Mouse (Mus musculus): Measurements from ENCODE around the gene Sqstm1.

DNA sequence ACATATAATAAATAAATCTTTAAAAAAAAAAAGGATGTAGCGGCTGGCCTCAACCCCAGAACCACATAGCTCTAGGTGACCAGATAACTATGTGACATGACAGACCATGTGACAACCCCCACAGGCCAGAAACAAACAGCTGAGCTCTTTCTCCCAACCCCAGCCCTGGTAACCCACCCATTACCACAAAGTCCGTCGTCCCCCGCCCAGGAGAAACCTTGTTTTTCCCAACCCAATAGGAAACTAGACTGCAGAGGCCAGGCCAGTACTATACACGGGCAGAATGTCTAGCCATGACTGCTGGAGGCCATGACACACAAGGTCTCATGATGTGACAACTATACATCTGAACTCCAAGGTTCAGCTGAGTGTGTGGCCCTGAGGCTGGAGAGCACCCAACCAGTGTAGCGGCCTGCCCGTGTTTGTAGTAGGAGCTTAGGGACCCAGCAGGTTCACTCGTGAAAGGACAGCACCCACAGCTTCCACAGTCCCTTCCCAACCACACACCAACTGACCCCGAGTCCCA is 7.3 kb downstream of the Sqstm1 start:
- TF ChIP-seq POLR2A (IDR thresholded peaks at IDR 0.05; ENCODE audit: extremely low read depth, insufficient read depth, low read length) (no peak), CTCF (IDR thresholded peaks at IDR 0.05; ENCODE audit: extremely low read depth, insufficient read depth, low read length) (no peak)

Data from cortical plate, adult 2 months (tissue).